Mouse (Mus musculus): ENCODE measurements around the gene Olfr1381. TPM values are rescaled to one million over a fixed set of nuclear protein-coding genes. Genes with fewer than 3 reads are reported as not detected.
"Not testable (repeated sequence)": the region's sequence is repeated elsewhere in the genome, so short reads cannot be mapped to it uniquely, and the experiment has no call there.

The Olfr1381 gene
- not detected in 2 replicates for polyA plus RNA-seq (2016; fragmentation: Nextera tagmentation; extraction: Ambion mirVana)

- DNase-seq (ENCODE audit: low spot score); H3K27ac ChIP-seq (replicated peaks); H3K27me3 ChIP-seq (ENCODE audit: low read depth, poor library complexity, severe bottlenecking); H3K4me3 ChIP-seq; H3K36me3 ChIP-seq; H3K9me3 ChIP-seq (replicated peaks); H3K4me1 ChIP-seq: not testable (repeated sequence)
- WGBS = 74% methylated on average over 3 of the region's 3 CpGs
Measured at GRCm38 (mm10) chr11:49543149-49543548, at the start of gene Olfr1381. Olfr1381 (plus strand) TSS chr11:49543449.

DNA sequence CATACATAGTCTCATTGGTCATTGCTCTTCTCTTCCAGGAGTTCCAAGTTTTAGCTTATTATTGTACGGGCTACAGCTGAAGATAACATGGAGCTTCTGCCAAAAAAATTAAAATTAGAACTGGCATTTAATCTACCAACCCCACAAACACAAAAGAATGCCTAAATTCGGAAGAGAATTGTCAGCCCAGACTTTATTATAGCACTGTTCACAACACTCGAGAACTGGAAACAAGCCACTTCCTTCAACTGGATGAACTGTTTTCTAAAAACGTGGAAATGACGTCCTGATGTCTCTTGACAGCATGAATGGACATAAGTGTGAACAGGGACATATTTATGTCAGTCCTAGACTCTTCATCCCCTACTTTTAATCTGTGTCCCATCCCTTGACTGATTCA, 25.2 kb upstream of the Olfr1381 start:
- WGBS = 82% methylated on average over 5 of the region's 5 CpGs
- Histone ChIP-seq H3K27me3 (ENCODE audit: low read depth, poor library complexity, severe bottlenecking) (no peaks in the 10 kb centered on the region), H3K27ac (replicated peaks) (no peak overlapping the region), H3K9me3 (replicated peaks) (no peaks in the 10 kb centered on the region), H3K36me3 (no peaks in the 10 kb centered on the region), H3K4me3 (no peak overlapping the region), H3K4me1 (no peaks in the 10 kb centered on the region)
- no peak for DNase-seq (ENCODE audit: low spot score)

DNA sequence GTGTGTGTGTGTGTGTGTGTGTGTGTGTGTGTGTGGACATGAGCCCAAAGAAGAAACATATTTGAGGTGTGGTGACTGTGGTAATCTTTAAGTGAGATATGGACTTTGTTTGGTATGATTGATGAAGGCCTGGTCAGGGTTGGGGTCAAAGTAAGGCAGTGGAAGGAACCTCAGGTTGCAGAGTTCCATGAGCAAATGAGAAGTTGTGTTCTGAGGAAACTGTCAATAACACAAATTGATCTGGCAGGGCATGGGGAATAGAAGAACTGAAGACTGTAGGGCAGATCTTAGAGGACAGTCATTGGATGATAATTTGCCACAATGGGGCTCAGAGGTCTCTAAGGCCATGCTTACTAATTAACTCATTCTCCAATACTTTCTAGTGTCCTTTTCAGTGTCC, 23.9 kb upstream of the Olfr1381 start, which contains the start of gene Olfr1383:
Olfr1383 (plus strand) TSS at position 301 of the 400 bp plus-strand sequence.
- no peaks in the 10 kb centered on the region for H3K4me1 ChIP-seq
- no peak within 1 kb of the TSS for H3K4me3 ChIP-seq
- H3K36me3 ChIP-seq = no peaks in the 10 kb centered on the region
- no peaks in the 10 kb centered on the region for H3K9me3 ChIP-seq (replicated peaks)
- no peaks in the 10 kb centered on the region for H3K27me3 ChIP-seq (ENCODE audit: low read depth, poor library complexity, severe bottlenecking)
- no peak within 1 kb of the TSS for H3K27ac ChIP-seq (replicated peaks)
- DNase-seq (ENCODE audit: low spot score) = no peak

- Histone ChIP-seq H3K27me3 (ENCODE audit: low read depth, poor library complexity, severe bottlenecking) (no peaks in the 10 kb centered on the region), H3K9me3 (replicated peaks) (no peaks in the 10 kb centered on the region), H3K4me1 (no peaks in the 10 kb centered on the region), H3K36me3 (no peaks in the 10 kb centered on the region), H3K27ac (replicated peaks) (no peak within 1 kb of the TSS), H3K4me3 (no peak within 1 kb of the TSS)
- 84% methylated on average over 3 of the region's 3 CpGs for WGBS
- no peak for DNase-seq (ENCODE audit: low spot score)
Measured at GRCm38 (mm10) chr11:49527947-49528346, 15.3 kb upstream of the Olfr1381 start, which contains the start of gene Olfr1382. Olfr1382 (plus strand) TSS chr11:49528247.

GRCm38 (mm10) chr11:49532761-49533160, 10.5 kb upstream of the Olfr1381 start:
- no peaks in the 10 kb centered on the region for H3K36me3 ChIP-seq
- H3K4me3 ChIP-seq = no peak overlapping the region
- H3K27ac ChIP-seq (replicated peaks) = no peak overlapping the region
- no peak for DNase-seq (ENCODE audit: low spot score)
- no peaks in the 10 kb centered on the region for H3K9me3 ChIP-seq (replicated peaks)
- H3K4me1 ChIP-seq = no peaks in the 10 kb centered on the region
- H3K27me3 ChIP-seq (ENCODE audit: low read depth, poor library complexity, severe bottlenecking) = no peaks in the 10 kb centered on the region

DNA sequence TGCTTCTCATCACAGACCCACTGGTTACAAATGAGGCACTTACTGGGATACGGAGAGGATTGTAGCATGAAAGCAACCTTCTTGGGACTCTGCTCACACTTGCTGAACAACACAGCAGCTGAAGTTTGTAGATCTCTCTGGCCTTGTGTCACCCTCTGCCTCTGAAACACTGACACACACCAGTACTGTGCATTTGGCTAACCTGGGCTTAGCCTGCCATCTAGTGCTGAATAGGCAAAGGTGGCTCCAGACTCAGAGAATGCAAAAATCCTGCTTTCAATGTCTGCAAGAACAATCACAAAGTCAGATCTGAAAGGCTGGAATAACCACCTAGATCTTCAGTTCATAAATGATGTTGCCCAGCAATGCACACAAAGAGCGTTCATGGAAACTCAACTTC, 6.6 kb upstream of the Olfr1381 start:
- not testable (repeated sequence) for H3K4me1 ChIP-seq; H3K9me3 ChIP-seq (replicated peaks); H3K36me3 ChIP-seq; H3K27ac ChIP-seq (replicated peaks); H3K4me3 ChIP-seq; DNase-seq (ENCODE audit: low spot score); H3K27me3 ChIP-seq (ENCODE audit: low read depth, poor library complexity, severe bottlenecking)
- WGBS = 89% methylated on average over 2 of the region's 2 CpGs

DNA sequence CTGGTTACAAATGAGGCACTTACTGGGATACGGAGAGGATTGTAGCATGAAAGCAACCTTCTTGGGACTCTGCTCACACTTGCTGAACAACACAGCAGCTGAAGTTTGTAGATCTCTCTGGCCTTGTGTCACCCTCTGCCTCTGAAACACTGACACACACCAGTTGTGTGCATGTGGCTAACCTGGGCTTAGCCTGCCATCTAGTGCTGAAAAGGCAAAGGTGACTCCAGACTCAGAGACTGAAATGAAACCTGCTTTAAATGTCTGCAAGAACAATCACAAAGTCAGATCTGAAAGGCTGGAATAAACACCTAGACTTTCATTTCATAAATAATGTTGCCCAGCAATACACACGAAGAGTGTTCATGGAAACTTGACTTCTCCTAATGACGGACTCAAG, 10.8 kb downstream of the Olfr1381 start:
- WGBS = 88% methylated on average over 3 of the region's 3 CpGs
- H3K27ac ChIP-seq (replicated peaks); DNase-seq (ENCODE audit: low spot score): not testable (repeated sequence)

DNA sequence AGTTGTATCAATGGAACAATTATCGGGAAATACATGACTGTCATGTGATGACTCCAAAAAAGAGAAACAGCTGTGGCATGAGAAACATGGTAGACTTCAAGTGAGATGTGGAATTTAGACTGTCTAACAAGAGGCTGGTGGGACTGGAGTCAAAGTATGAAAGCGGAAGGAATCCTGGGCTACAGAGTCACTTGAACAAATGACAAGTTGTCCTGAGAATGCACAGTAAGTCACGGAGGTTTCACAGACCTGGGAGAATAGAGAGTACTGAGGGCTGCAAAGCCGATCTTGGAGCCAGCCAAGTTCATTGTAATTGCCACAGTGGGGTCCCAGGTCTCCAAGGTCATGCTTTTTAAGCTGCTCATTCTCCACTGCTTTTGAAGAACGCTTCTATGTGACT, 13.3 kb downstream of the Olfr1381 start, which contains the start of gene Olfr1380:
Olfr1380 (plus strand) TSS at position 301 of the 400 bp plus-strand sequence.
- not testable (repeated sequence) for H3K27me3 ChIP-seq (ENCODE audit: low read depth, poor library complexity, severe bottlenecking); H3K36me3 ChIP-seq; H3K27ac ChIP-seq (replicated peaks); H3K4me1 ChIP-seq; H3K9me3 ChIP-seq (replicated peaks); H3K4me3 ChIP-seq; DNase-seq (ENCODE audit: low spot score)
- WGBS = 72% methylated on average over 5 of the region's 5 CpGs

More for the DNA sequence above, 10.8 kb downstream of the Olfr1381 start:
- not testable (repeated sequence) for H3K9me3 ChIP-seq (replicated peaks); H3K36me3 ChIP-seq; H3K4me3 ChIP-seq; H3K4me1 ChIP-seq; H3K27me3 ChIP-seq (ENCODE audit: low read depth, poor library complexity, severe bottlenecking)

DNA sequence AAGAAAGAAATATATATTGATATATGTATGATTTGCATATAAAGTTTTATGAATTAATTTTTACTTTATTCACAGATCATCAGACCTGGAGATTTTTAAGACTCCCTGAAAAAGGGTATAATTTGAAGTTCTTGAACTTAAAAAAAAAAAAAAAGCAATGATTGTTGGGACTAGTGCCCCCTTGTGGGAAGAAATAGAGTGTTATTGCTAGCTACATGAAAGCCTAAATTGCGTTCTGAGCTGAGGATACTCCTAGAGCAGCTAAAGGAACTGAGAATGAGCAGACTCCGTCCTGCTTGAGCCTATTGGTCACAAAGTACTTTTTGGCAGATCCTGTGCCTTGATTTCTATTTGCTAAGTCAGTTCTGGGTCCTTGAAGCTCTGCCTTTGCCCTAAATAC, 31.8 kb downstream of the Olfr1381 start:
- H3K4me1 ChIP-seq; H3K9me3 ChIP-seq (replicated peaks); H3K4me3 ChIP-seq; DNase-seq (ENCODE audit: low spot score); H3K27ac ChIP-seq (replicated peaks); H3K36me3 ChIP-seq; H3K27me3 ChIP-seq (ENCODE audit: low read depth, poor library complexity, severe bottlenecking): not testable (repeated sequence)
- 40% methylated on average over 2 of the region's 2 CpGs for WGBS

GRCm38 (mm10) chr11:49580452-49580851, 37.2 kb downstream of the Olfr1381 start:
- not testable (repeated sequence) for H3K27me3 ChIP-seq (ENCODE audit: low read depth, poor library complexity, severe bottlenecking); H3K4me3 ChIP-seq; DNase-seq (ENCODE audit: low spot score); H3K27ac ChIP-seq (replicated peaks); H3K36me3 ChIP-seq; H3K4me1 ChIP-seq; H3K9me3 ChIP-seq (replicated peaks)
- 90% methylated on average over 8 of the region's 8 CpGs for WGBS

- H3K27me3 ChIP-seq (ENCODE audit: low read depth, poor library complexity, severe bottlenecking) = no peaks in the 10 kb centered on the region
- 88% methylated on average over 19 of the region's 19 CpGs for WGBS
- H3K4me1 ChIP-seq = no peaks in the 10 kb centered on the region
- no peak for DNase-seq (ENCODE audit: low spot score)
- H3K36me3 ChIP-seq = no peaks in the 10 kb centered on the region
- no peak overlapping the region for H3K4me3 ChIP-seq
- no peaks in the 10 kb centered on the region for H3K9me3 ChIP-seq (replicated peaks)
- no peak overlapping the region for H3K27ac ChIP-seq (replicated peaks)
Measured at GRCm38 (mm10) chr11:49590213-49590612, 47.0 kb downstream of the Olfr1381 start.

- 75% methylated on average over 2 of the region's 2 CpGs for WGBS
- not testable (repeated sequence) for H3K27ac ChIP-seq (replicated peaks); H3K4me1 ChIP-seq; H3K27me3 ChIP-seq (ENCODE audit: low read depth, poor library complexity, severe bottlenecking); H3K36me3 ChIP-seq; H3K4me3 ChIP-seq; DNase-seq (ENCODE audit: low spot score); H3K9me3 ChIP-seq (replicated peaks)
Measured at GRCm38 (mm10) chr11:49597149-49597548, 53.9 kb downstream of the Olfr1381 start.
